Mouse (Mus musculus) limb, embryonic 11.5 days (tissue): ENCODE data around the gene Pnkd. TPM values are rescaled to one million over a fixed set of nuclear protein-coding genes. Genes with fewer than 3 reads are reported as not detected.
A peak's percentile ranks its signal among the peaks of the same experiment; 100 is the strongest.

Source experiments
- ATAC-seq: fragments of 200-750 bp; cut with Nextera tagmentation; 2 replicates; pipeline ENCODE4 v1.8.0; 2017; ENCODE audit warnings: low read depth; ENCODE audit not compliant: insufficient number of reproducible peaks, low FRiP score, low TSS enrichment
- DNase-seq: peaks from one replicate; pipeline ENCODE4 v3.0.0-alpha.2; 2015; ENCODE audit warnings: low spot score
- H3K27ac ChIP-seq: fragments of 300-500 bp; sonication (generic); replicated peaks from 2 replicates; pipeline ENCODE4 v1.5.1; 2014; ENCODE audit warnings: low read depth, mild to moderate bottlenecking, low read length
- H3K27me3 ChIP-seq: fragments of 300-500 bp; sonication (generic); 2 replicates; pipeline ENCODE4 v1.6.1; 2014; ENCODE audit warnings: mild to moderate bottlenecking, low read length, mixed read lengths; ENCODE audit not compliant: control insufficient read depth, insufficient read depth
- H3K36me3 ChIP-seq: fragments of 300-500 bp; sonication (generic); 2 replicates; pipeline ENCODE4 v1.6.1; 2014; ENCODE audit warnings: mild to moderate bottlenecking, low read length, moderate library complexity, mixed read lengths; ENCODE audit not compliant: control insufficient read depth, insufficient read depth
- H3K4me1 ChIP-seq: fragments of 300-500 bp; sonication (generic); 2 replicates; pipeline ENCODE4 v1.6.1; 2014; ENCODE audit warnings: low read length, mixed read lengths; ENCODE audit not compliant: control insufficient read depth, insufficient read depth
- H3K4me2 ChIP-seq: fragments of 300-500 bp; sonication (generic); 2 replicates; pipeline ENCODE4 v1.6.1; 2014; ENCODE audit warnings: low read depth, mild to moderate bottlenecking, moderate library complexity; ENCODE audit not compliant: severe bottlenecking
- H3K4me3 ChIP-seq: fragments of 300-500 bp; sonication (generic); 2 replicates; pipeline ENCODE4 v1.5.1; 2014; ENCODE audit warnings: low read depth, low read length
- H3K9ac ChIP-seq: fragments of 300-500 bp; sonication (generic); 2 replicates; pipeline ENCODE4 v1.6.1; 2014; ENCODE audit warnings: mild to moderate bottlenecking, low read length
- H3K9me3 ChIP-seq: fragments of 300-500 bp; sonication (generic); 2 replicates; pipeline ENCODE4 v1.6.1; 2016; ENCODE audit warnings: low read length; ENCODE audit not compliant: control insufficient read depth
- WGBS: fragments of 180-500 bp; shearing (Covaris S2); extraction: QIAGEN DNeasy Blood & Tissue Kit; methylation state at CpG from one replicate; pipeline ENCODE4 v1.1.7; 2014; 5-methylcytosine and 5-hydroxymethylcytosine counted together
- polyA plus RNA-seq: library from polyadenylated mRNA; unstranded; fragments of >200 nt; fragmentation: Nextera tagmentation; extraction: Ambion mirVana; gene quantifications from 2 replicates; pipeline ENCODE4 v1.2.1, GENCODE M21; 2014

Gene Pnkd
- 118 and 119 TPM in 2 replicates for polyA plus RNA-seq

DNA sequence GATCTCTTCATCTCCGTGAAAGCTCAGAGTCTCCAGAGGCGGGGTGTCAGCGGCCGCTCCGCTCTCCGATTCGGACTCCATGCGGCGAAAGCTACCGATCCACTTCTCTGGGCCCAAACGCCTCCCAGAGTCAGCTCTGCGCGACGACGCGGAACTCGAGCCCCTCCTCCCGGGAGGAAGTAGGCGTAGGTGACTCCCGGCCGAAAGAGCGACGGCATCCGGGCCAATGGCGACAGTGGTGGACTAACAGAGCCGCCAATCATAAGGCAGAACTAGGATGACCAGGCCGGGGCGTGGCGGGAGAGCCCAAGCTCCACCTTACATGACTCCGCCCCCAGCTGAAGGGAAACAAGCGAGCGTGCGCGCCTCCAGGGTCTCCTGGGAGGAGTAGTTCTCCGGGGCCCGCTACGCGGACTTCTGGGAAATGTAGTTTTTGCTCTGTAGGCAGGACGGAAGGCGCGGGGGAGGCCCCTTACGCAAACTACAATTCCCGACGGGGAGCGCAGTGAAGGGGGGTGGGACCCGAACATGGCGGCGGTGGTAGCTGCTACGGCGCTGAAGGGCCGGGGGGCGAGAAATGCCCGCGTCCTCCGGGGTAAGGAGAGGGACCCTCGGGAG is at the start of gene Pnkd, which contains the start of gene Aamp:
Gene Pnkd (plus strand): TSS at position 388 of the 618 bp plus-strand sequence.
Gene Aamp (minus strand): TSS at position 196 of the 618 bp plus-strand sequence.
- H3K4me2 ChIP-seq, result peak within 1 kb of the TSS; percentile 80
- H3K27me3 ChIP-seq, result no peaks in the 10 kb centered on the region
- H3K9me3 ChIP-seq, result no peaks in the 10 kb centered on the region
- ATAC-seq (peak; percentile 97), DNase-seq (peak; percentile 100)
- H3K4me3 ChIP-seq, result peak within 1 kb of the TSS; percentile 67
- WGBS, result under 1% methylated on average over 54 of the region's 56 CpGs
- no peak within 1 kb of the TSS for H3K27ac ChIP-seq
- peaks cover 27% of the 10 kb centered on the region for H3K36me3 ChIP-seq
- peak within 1 kb of the TSS; percentile 68 for H3K9ac ChIP-seq
- peaks cover 12% of the 10 kb centered on the region for H3K4me1 ChIP-seq

DNA sequence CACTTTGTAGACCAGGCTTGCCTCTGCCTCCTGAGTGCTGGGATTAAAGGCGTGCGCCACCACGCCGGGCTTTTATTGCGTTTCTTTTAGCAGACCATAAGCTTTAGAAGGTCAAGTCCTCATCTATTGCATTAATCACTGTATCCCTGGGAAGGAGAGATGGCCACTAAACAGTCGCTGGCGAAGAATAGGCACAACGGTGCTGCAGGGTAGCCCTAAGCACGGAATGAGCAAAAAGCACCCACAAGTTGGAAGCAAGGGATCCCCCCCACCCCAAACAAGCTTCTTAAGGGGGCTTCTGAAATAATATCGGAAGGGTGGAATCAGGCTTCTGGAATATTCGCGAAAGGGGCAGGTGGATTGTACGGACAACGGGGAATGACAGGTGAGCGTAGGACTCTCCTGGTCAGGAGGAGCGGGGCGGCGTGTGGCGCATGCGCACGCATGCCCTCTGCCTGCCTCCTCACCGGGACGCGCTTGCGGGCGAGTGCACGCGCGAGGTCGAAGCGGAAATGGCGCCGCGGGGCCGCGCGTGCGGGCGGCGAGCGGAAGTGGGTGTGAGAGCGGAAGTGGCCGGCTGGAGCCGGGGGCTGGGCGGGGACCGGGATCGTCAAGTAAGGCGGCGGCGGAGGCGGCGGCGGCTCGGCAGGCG is 48.7 kb upstream of the Pnkd start, which contains the start of gene Arpc2:
Gene Arpc2 (plus strand): TSS at position 147 of the 652 bp plus-strand sequence.
- Histone ChIP-seq H3K27me3 (no peaks in the 10 kb centered on the region), H3K27ac (peak within 1 kb of the TSS; percentile 79; the same call in 1 of the 2 replicates), H3K4me1 (peaks cover 5% of the 10 kb centered on the region; the same call in 1 of the 2 replicates), H3K4me3 (peak within 1 kb of the TSS; percentile 98), H3K36me3 (no peaks in the 10 kb centered on the region), H3K4me2 (peak within 1 kb of the TSS; percentile 76), H3K9me3 (no peaks in the 10 kb centered on the region), H3K9ac (peak within 1 kb of the TSS; percentile 87)
- WGBS, result 2% methylated on average over 48 of the region's 55 CpGs
- DNase-seq (peak; percentile 98), ATAC-seq (peak; percentile 88)

DNA sequence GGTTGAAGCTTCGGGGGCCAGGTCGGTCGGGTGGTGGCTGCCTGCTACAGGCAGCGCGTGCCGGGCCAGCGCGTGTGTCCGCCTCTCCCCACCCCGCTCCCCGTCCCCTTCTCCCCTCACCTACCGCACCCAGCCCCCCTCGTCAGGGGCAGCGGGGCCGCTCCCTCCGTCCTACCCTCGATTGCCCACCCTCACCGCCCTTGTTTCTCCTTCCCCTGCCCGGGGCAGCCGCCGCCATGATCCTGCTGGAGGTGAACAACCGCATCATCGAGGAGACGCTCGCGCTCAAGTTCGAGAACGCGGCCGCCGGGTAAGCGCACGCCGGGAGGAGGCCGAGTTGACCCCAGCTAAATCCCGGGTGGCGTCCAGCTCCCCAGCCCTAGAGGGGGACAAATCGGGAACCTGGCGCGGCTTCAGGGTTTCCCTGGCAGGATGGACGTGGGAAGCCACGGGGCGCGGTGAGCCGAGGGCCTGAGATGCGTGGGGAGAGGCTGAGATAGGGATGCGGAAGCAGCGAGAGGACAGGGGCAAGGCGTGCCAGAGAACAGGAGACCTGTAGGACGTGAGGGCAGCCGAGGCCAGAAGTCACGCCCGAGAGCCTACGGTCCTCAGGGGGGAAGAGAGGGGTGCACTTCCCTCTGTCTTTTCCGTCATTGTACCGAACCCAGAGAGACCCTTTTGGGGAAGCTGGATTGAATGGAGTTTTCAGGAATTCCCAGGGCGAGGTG is 48.0 kb upstream of the Pnkd start:
- no peak for DNase-seq
- under 1% methylated on average over 47 of the region's 57 CpGs for WGBS
- H3K9ac ChIP-seq, result peak overlapping the region; percentile 87
- H3K9me3 ChIP-seq, result no peaks in the 10 kb centered on the region
- H3K4me2 ChIP-seq, result peak overlapping the region; percentile 64
- peak overlapping the region; percentile 79; the same call in 1 of the 2 replicates for H3K27ac ChIP-seq
- no peaks in the 10 kb centered on the region for H3K27me3 ChIP-seq
- no peaks in the 10 kb centered on the region for H3K36me3 ChIP-seq
- no peak; the same call in 1 of the 2 replicates for ATAC-seq
- peaks cover 5% of the 10 kb centered on the region; the same call in 1 of the 2 replicates for H3K4me1 ChIP-seq
- peak overlapping the region; percentile 98 for H3K4me3 ChIP-seq

DNA sequence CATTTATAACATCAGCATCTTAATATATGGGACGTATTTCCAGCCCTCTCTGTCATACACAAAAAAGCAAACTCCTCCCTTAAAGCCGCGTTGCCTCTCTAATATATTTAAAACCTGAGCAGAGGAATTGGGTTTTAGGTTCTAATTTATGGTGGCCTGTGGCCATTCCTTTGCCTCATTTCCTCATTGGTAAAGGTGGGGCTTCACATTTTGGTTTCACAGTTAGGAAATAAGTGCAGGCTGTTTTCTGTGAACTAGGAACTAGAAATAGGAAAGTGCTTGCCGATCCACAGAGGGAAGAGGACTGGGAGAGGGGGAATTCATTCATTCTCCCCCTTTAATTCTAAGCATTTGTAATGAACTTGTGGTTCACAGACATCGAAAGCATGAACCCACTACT is 47.1 kb upstream of the Pnkd start:
- Histone ChIP-seq H3K9ac (no peak overlapping the region; the same call in 1 of the 2 replicates), H3K27ac (no peak overlapping the region), H3K9me3 (no peaks in the 10 kb centered on the region), H3K4me3 (peak overlapping the region; percentile 98), H3K27me3 (no peaks in the 10 kb centered on the region), H3K4me1 (peaks cover 5% of the 10 kb centered on the region; the same call in 1 of the 2 replicates), H3K36me3 (no peaks in the 10 kb centered on the region), H3K4me2 (peak overlapping the region; percentile 64)
- DNase-seq, result no peak
- WGBS, result 46% methylated on average over 5 of the region's 5 CpGs
- ATAC-seq, result no peak

GRCm38 (mm10) chr1:74238136-74238535 is 46.6 kb upstream of the Pnkd start:
- Histone ChIP-seq H3K36me3 (peaks cover 2% of the 10 kb centered on the region; the same call in 1 of the 2 replicates), H3K4me3 (peak overlapping the region; percentile 98; the same call in 1 of the 2 replicates), H3K27ac (no peak overlapping the region), H3K4me1 (peaks cover 5% of the 10 kb centered on the region; the same call in 1 of the 2 replicates), H3K27me3 (no peaks in the 10 kb centered on the region), H3K4me2 (peak overlapping the region; percentile 64; the same call in 1 of the 2 replicates), H3K9me3 (no peaks in the 10 kb centered on the region), H3K9ac (no peak overlapping the region)
- WGBS, result 79% methylated on average over 1 of the region's 1 CpGs
- no peak for ATAC-seq
- DNase-seq, result no peak

GRCm38 (mm10) chr1:74239162-74239561 is 45.6 kb upstream of the Pnkd start:
- Histone ChIP-seq H3K27ac (no peak overlapping the region), H3K9ac (no peak overlapping the region), H3K4me1 (peaks cover 5% of the 10 kb centered on the region; the same call in 1 of the 2 replicates), H3K4me3 (no peak overlapping the region), H3K36me3 (peaks cover 2% of the 10 kb centered on the region; the same call in 1 of the 2 replicates), H3K9me3 (no peaks in the 10 kb centered on the region), H3K27me3 (no peaks in the 10 kb centered on the region), H3K4me2 (no peak overlapping the region)
- DNase-seq, result no peak
- ATAC-seq, result no peak
- 68% methylated on average over 7 of the region's 7 CpGs for WGBS

- WGBS, result 67% methylated on average over 11 of the region's 11 CpGs
- Histone ChIP-seq H3K27ac (no peak overlapping the region), H3K4me3 (no peak overlapping the region)
Observed at GRCm38 (mm10) chr1:74239618-74240017, 45.1 kb upstream of the Pnkd start.

GRCm38 (mm10) chr1:74240311-74240710 is 44.4 kb upstream of the Pnkd start:
- Histone ChIP-seq H3K9me3 (no peaks in the 10 kb centered on the region), H3K4me3 (no peak overlapping the region), H3K4me1 (peaks cover 5% of the 10 kb centered on the region; the same call in 1 of the 2 replicates), H3K4me2 (no peak overlapping the region), H3K36me3 (peaks cover 2% of the 10 kb centered on the region; the same call in 1 of the 2 replicates), H3K27ac (no peak overlapping the region), H3K27me3 (no peaks in the 10 kb centered on the region), H3K9ac (no peak overlapping the region)
- ATAC-seq (no peak), DNase-seq (no peak)
- 80% methylated on average over 6 of the region's 6 CpGs for WGBS

More at GRCm38 (mm10) chr1:74239618-74240017, 45.1 kb upstream of the Pnkd start:
- H3K4me1 ChIP-seq, result peaks cover 5% of the 10 kb centered on the region; the same call in 1 of the 2 replicates
- H3K27me3 ChIP-seq, result no peaks in the 10 kb centered on the region
- no peak overlapping the region for H3K9ac ChIP-seq
- no peaks in the 10 kb centered on the region for H3K9me3 ChIP-seq
- DNase-seq (no peak), ATAC-seq (no peak)
- peaks cover 2% of the 10 kb centered on the region; the same call in 1 of the 2 replicates for H3K36me3 ChIP-seq
- H3K4me2 ChIP-seq, result no peak overlapping the region; the same call in 1 of the 2 replicates
